Mouse (Mus musculus) inflammation-experienced regulatory T-cells (primary cell): ENCODE measurements around the gene Map2k7. TPM values are rescaled to one million over a fixed set of nuclear protein-coding genes. Genes with fewer than 3 reads are reported as not detected.

Source experiments
- polyA plus RNA-seq, 2 experiments: library from polyadenylated mRNA; unstranded; fragments of 100-300 nt; shearing (Covaris generic); gene quantifications; one replicate each; pipeline ENCODE4 v1.2.1; 2017

The Map2k7 gene
- 10 to 100 TPM; 58.6 to 68.9 TPM for polyA plus RNA-seq

DNA sequence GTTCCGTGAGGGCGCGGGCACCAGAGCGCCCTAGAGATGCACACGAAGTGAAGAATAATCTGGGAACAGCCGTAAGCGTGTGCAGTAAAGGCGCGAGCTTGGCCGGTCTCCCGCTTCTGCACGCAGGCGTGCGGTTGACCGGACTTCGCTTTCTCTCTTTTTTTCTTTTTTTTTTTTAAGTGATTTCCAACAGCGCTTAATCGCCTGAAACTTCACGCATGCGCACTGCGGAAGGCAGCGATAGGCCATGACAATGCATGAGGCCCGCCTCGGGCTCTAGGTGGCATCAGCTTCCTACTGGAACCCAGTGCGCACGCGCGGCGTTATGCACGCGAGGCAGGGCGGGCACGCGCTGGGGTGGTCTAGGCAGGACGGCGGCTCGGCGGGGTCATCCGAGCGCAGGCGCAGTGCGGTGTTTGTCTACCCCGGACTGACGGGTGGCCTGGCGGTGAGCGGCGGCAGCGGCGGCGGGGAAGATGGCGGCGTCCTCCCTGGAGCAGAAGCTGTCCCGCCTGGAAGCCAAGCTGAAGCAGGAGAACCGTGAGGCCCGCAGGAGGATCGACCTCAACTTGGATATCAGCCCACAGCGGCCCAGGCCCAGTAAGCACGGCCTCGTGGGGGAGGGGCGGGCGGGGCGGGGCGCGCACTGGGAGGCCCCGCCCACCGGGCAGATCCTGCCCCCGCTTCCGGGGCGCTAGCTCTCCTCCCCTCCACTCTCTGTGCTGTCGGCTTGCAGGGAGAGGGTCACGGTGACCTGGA lies at the start of gene Map2k7, which contains the start of gene Gm49320:
Map2k7 (plus strand) TSS at position 307 of the 759 bp plus-strand sequence.
Gm49320 (plus strand) TSS at position 432 of the 759 bp plus-strand sequence.

DNA sequence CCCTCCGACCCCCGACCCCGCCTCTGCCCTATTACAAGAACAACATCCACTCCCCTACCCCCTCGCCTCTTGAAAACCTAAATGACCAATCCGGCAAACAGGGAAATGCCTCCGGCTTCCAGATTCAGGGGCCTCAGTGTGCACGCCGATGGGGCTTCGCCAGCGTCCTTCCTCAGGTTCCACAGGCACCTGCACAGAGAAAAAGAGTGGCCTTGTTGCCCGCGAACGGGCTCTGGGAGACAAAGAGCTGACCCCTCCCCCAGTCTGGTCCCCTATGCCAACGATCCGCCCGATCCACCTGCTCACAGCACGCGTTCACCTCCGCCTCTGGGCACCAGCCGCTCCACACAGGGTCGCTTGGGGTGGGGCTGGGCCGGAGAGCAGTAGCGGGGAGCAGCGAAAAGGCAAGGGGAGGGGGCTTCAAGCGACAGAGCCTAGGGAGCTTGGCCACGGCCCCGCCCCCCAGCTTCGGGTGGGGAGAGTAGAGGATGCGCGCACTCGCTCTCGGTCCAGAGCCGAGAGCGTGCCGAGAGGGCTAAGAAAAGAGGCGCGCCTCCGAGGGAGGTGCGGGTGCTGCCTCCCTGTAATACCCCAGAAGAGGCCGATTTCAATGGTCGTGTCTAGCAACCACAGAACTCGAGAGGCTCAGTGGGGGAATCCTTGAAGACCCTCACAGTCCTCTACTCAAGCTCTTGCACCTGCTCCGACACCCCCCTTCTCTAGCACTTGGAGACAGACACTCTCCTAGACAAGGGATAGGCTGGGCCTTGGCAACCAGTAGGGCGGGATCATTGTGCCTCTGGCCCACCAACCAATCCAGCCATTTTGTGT lies 21.5 kb upstream of the Map2k7 start, which contains the start of gene Prr36:
Prr36 (minus strand) TSS at position 669 of the 831 bp plus-strand sequence.

DNA sequence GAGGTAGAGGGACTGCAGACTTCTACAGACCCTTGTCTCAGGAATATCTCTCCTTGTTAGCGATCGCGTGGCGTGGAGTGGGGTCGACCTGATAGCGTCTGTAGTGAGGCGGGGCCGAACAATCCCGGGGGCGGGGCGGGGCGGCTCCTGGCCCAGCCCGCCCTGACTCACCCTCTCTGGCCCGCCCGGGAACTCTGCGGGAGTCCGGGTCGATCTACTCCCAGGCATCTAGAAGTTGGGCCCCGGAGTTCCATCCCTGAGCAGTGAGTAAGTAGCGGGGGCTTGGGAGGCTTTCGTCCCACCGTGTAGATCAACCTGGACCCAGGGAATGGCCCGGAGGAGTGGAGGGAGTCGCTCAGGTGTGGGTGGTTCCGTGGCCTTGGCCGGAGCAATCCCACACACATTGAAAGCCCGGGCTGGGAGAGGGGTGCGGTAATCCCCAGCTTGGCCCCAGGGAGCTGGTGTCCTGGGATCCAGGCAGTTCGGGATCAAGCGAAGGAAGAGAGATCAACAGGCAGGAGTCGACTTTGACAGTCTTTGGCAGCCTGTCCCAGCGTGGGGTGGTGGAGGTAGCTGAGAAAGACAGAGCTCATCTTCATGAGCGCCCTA lies 11.7 kb upstream of the Map2k7 start, which contains the start of gene Lrrc8e:
Lrrc8e (plus strand) TSS at position 89 of the 609 bp plus-strand sequence.

DNA sequence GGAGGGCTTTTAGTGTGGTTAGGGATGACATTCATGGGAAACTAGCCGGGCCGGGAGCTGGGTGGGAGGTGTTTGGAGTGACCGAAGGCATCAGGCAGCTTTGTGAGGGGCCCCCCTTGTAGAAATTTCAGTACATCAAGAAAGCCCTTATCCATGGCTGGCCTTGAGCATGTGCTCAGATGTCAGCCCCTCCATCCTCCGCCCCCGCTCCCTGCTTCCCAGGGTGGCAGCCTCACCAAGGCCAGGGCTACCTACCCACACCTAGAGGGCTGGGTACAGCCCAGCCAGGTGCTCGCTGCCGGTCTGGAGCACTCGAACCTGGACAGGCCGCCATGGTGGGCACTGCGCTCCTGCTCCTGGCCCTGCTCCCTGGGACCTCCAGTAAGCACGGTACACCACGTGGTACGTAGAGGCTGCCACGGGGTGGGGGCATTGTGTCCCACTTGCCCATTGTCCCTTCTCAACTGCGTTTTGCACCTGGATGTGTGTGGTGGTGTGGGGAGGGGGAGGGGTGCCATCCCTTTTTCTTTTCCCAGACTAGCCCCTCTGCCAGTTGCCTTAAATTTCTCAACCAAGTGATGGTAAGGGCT lies 9.5 kb downstream of the Map2k7 start, which contains the start of gene Tgfbr3l:
Tgfbr3l (plus strand) TSS at position 264 of the 590 bp plus-strand sequence.

DNA sequence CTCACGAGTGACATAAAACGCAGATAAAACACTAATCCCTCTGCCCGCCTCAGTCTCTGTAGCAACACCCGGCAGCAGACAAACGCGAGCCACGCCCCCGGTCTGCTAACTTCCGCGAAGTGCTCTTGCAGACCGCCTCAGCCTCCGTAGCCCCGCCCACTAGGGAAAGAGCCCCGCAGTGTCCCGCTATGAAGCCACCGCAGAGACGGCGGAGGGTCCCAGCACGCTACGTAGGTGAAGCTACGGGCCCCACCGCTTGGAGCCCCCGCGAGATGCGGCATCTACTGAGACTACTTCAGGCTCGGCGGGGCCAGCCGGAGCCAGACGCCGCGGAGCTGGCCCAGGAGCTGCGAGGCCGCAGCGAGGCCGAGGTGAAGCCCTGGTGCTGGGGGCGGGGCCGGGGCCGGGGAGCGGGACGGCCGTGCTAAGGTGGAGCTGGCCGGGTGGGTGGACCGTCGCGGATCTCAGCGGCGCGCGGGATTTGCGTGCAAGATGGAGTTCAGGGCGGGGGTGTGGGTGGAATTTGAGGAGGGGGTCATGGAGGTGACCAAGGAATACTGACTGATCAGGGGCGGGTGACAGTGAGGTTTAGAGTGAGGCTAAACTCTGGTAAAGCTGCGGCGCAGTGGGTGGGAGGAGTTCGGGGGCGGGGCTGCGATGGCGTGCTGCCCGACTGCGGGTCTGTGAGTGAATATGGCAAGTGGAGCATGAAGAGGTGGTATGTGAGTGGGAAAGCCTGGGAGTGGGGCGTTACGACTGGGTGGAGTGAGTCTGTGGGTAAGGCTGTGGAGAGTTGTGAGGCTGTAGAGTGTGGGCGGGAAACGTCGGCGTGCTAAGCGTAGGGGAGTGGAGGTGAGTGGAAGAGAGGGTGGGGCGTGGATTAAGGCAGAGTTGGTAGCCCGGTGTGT lies 14.6 kb downstream of the Map2k7 start, which contains the start of gene Snapc2:
Snapc2 (plus strand) TSS at position 147 of the 908 bp plus-strand sequence.

DNA sequence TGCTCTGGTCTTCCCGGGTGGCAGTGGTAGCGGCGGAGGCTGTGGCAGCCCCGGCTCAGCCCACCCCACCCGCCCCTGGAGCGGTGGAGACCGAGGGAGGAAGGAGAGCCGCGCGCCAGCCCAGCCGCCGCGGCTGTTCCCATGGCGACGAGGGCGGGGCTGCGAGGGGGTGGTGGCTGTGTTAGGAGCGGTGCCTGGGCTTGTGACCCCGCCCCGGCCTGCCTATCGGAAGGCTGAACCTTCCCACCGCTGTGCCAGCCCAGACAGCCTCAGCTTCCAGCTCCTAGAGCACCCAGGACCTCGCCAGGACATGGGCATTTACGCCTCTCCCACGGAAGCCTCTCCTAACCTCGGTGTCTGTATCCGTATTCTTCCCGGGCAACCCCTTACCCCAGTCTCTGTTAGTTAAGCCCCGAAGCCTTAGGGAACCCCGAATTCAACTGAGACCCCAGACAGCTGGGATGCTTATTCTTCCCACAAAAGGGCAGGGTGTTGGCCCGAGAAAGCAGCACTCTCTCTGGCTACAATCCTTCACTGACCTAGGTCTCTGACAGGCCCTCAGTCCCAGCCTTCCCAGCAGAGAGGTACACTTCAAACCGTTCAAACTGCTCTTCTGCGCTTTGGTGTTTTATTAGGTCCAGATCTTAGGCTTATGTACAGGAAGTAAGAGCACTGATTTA lies 20.7 kb downstream of the Map2k7 start, which contains the start of gene Ctxn1:
Ctxn1 (minus strand) TSS at position 150 of the 680 bp plus-strand sequence.

DNA sequence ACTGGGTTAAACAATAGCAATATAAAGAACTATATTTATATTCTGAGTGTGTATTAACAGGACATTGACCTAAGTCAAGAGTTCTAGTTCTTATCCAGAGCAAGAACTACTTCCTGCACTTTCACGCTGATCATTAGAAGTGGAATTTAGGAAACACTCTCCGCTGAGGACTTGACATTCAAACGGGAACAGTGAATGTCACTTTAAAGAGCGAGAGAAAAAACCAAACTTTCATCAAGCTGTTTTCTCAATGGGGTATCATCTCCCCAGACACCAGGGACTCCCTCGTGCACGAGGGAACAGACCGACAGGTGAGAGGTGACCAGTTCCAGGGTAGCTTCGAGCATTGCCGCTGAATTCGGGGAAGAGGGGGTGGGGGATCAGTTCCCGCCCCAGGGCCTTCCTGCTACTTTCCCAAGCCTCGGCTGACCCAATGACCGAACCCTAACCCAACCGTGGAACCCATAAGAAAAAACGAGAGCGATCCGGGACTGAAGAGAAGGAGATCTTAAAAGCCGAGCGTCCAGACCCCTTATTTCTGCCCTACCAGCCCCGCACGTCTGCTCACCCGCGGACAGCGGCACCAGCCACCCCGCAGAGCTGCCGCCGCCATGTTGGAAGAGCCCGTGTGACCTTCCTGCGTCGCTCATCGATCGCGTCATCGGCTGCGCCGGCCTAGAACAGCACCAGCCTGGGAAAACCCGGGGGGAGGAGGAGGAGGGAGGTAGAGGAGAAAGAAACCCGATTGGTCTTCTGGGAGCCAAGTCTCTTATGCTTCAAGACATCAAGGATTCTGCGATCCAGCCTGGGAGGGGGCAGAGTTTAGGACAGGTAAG lies 37.0 kb downstream of the Map2k7 start, which contains the start of gene Timm44:
Timm44 (minus strand) TSS at position 639 of the 836 bp plus-strand sequence.

Other genes starting within 250 kb of the Map2k7 start
- 1 to 10 TPM in 1 of 2 experiments, not detected in 1; 1.3 TPM for gene Cd209f, start 132.9 kb upstream of the Map2k7 start, polyA plus RNA-seq
- gene Cd209g, start 104.6 kb upstream of the Map2k7 start, polyA plus RNA-seq, result 1 to 10 TPM in 1 of 2 experiments, under 1 TPM in 1; 0.34 to 1.9 TPM
- gene Evi5l, start 72.2 kb upstream of the Map2k7 start, polyA plus RNA-seq, result 10 to 100 TPM; 15.1 to 18.0 TPM
- under 1 TPM; 0.35 to 0.44 TPM for gene Prr36, start 21.3 kb upstream of the Map2k7 start, polyA plus RNA-seq
- gene Lrrc8e, start 11.9 kb upstream of the Map2k7 start, polyA plus RNA-seq, result 1 to 10 TPM in 1 of 2 experiments, under 1 TPM in 1; 0.18 to 3.5 TPM
- gene Gm49320, start 125 bp downstream of the Map2k7 start, polyA plus RNA-seq, result under 1 TPM; 0.24 to 0.29 TPM
- 1 to 10 TPM; 5.8 to 6.7 TPM for gene Tgfbr3l, start 9.5 kb downstream of the Map2k7 start, polyA plus RNA-seq
- 10 to 100 TPM; 24.2 to 38.1 TPM for gene Snapc2, start 14.3 kb downstream of the Map2k7 start, polyA plus RNA-seq
- under 1 TPM; 0.60 to 0.93 TPM for gene Ctxn1, start 20.5 kb downstream of the Map2k7 start, polyA plus RNA-seq
- gene Timm44, start 37.2 kb downstream of the Map2k7 start, polyA plus RNA-seq, result 10 to 100 TPM; 56.1 to 70.3 TPM
- 10 to 100 TPM; 11.4 to 17.2 TPM for gene Ccl25, start 86.5 kb downstream of the Map2k7 start, polyA plus RNA-seq
- gene Elavl1, start 86.7 kb downstream of the Map2k7 start, polyA plus RNA-seq, result 100 to 1,000 TPM; 202 to 259 TPM